Mouse (Mus musculus): ENCODE measurements around the gene Slc22a3. TPM values are rescaled to one million over a fixed set of nuclear protein-coding genes. Genes with fewer than 3 reads are reported as not detected.

Gene Slc22a3
- total RNA-seq, 1 experiment from 2014 or later, result 24.3 TPM

GRCm38 (mm10) chr17:12420886-12421574 is 86.5 kb downstream of the Slc22a3 start:
- no peak for ATAC-seq (replicated peaks in 1 of 2; ENCODE audit: insufficient read depth in 1 of 2, low FRiP score in 2 of 2, low TSS enrichment in 1 of 2, low read depth in 1 of 2, poor library complexity in 2 of 2, severe bottlenecking in 2 of 2)

GRCm38 (mm10) chr17:12419491-12420079 is 87.9 kb downstream of the Slc22a3 start:
- ATAC-seq (replicated peaks in 1 of 2; ENCODE audit: insufficient read depth in 1 of 2, low FRiP score in 2 of 2, low TSS enrichment in 1 of 2, low read depth in 1 of 2, poor library complexity in 2 of 2, severe bottlenecking in 2 of 2), result no peak

- peak; percentile 67 to 78 for ATAC-seq (replicated peaks in 1 of 2; ENCODE audit: insufficient read depth in 1 of 2, low FRiP score in 2 of 2, low TSS enrichment in 1 of 2, low read depth in 1 of 2, poor library complexity in 2 of 2, severe bottlenecking in 2 of 2)
Observed at GRCm38 (mm10) chr17:12416250-12416895, 91.1 kb downstream of the Slc22a3 start.

- no peak for ATAC-seq (replicated peaks in 1 of 2; ENCODE audit: insufficient read depth in 1 of 2, low FRiP score in 2 of 2, low TSS enrichment in 1 of 2, low read depth in 1 of 2, poor library complexity in 2 of 2, severe bottlenecking in 2 of 2)
Observed at GRCm38 (mm10) chr17:12415741-12416140, 91.8 kb downstream of the Slc22a3 start.

GRCm38 (mm10) chr17:12415031-12415735 is 92.3 kb downstream of the Slc22a3 start:
- no peak for ATAC-seq (replicated peaks in 1 of 2; ENCODE audit: insufficient read depth in 1 of 2, low FRiP score in 2 of 2, low TSS enrichment in 1 of 2, low read depth in 1 of 2, poor library complexity in 2 of 2, severe bottlenecking in 2 of 2)

- ATAC-seq (replicated peaks in 1 of 2; ENCODE audit: insufficient read depth in 1 of 2, low FRiP score in 2 of 2, low TSS enrichment in 1 of 2, low read depth in 1 of 2, poor library complexity in 2 of 2, severe bottlenecking in 2 of 2), result no peak
Observed at GRCm38 (mm10) chr17:12412891-12413237, 94.6 kb downstream of the Slc22a3 start.

- ATAC-seq (replicated peaks in 1 of 2; ENCODE audit: insufficient read depth in 1 of 2, low FRiP score in 2 of 2, low TSS enrichment in 1 of 2, low read depth in 1 of 2, poor library complexity in 2 of 2, severe bottlenecking in 2 of 2), result no peak
Observed at GRCm38 (mm10) chr17:12412181-12412890, 95.2 kb downstream of the Slc22a3 start.

GRCm38 (mm10) chr17:12409346-12409944 is 98.1 kb downstream of the Slc22a3 start:
- no peak for ATAC-seq (replicated peaks in 1 of 2; ENCODE audit: insufficient read depth in 1 of 2, low FRiP score in 2 of 2, low TSS enrichment in 1 of 2, low read depth in 1 of 2, poor library complexity in 2 of 2, severe bottlenecking in 2 of 2)

- no peak for ATAC-seq (replicated peaks in 1 of 2; ENCODE audit: insufficient read depth in 1 of 2, low FRiP score in 2 of 2, low TSS enrichment in 1 of 2, low read depth in 1 of 2, poor library complexity in 2 of 2, severe bottlenecking in 2 of 2)
Observed at GRCm38 (mm10) chr17:12403420-12403819, 104.1 kb downstream of the Slc22a3 start.

GRCm38 (mm10) chr17:12396163-12396677 is 111.3 kb downstream of the Slc22a3 start:
- ATAC-seq (replicated peaks in 1 of 2; ENCODE audit: insufficient read depth in 1 of 2, low FRiP score in 2 of 2, low TSS enrichment in 1 of 2, low read depth in 1 of 2, poor library complexity in 2 of 2, severe bottlenecking in 2 of 2), result no peak

GRCm38 (mm10) chr17:12388239-12388638 is 119.3 kb downstream of the Slc22a3 start:
- no peak for ATAC-seq (replicated peaks in 1 of 2; ENCODE audit: insufficient read depth in 1 of 2, low FRiP score in 2 of 2, low TSS enrichment in 1 of 2, low read depth in 1 of 2, poor library complexity in 2 of 2, severe bottlenecking in 2 of 2)

GRCm38 (mm10) chr17:12387781-12388180 is 119.7 kb downstream of the Slc22a3 start:
- ATAC-seq (replicated peaks in 1 of 2; ENCODE audit: insufficient read depth in 1 of 2, low FRiP score in 2 of 2, low TSS enrichment in 1 of 2, low read depth in 1 of 2, poor library complexity in 2 of 2, severe bottlenecking in 2 of 2), result no peak

GRCm38 (mm10) chr17:12385049-12385794 is 122.3 kb downstream of the Slc22a3 start:
- no peak for ATAC-seq (replicated peaks in 1 of 2; ENCODE audit: insufficient read depth in 1 of 2, low FRiP score in 2 of 2, low TSS enrichment in 1 of 2, low read depth in 1 of 2, poor library complexity in 2 of 2, severe bottlenecking in 2 of 2)

GRCm38 (mm10) chr17:12382531-12382930 is 125.0 kb downstream of the Slc22a3 start:
- ATAC-seq (replicated peaks in 1 of 2; ENCODE audit: insufficient read depth in 1 of 2, low FRiP score in 2 of 2, low TSS enrichment in 1 of 2, low read depth in 1 of 2, poor library complexity in 2 of 2, severe bottlenecking in 2 of 2), result no peak

GRCm38 (mm10) chr17:12381579-12381978 is 125.9 kb downstream of the Slc22a3 start:
- ATAC-seq (replicated peaks in 1 of 2; ENCODE audit: insufficient read depth in 1 of 2, low FRiP score in 2 of 2, low TSS enrichment in 1 of 2, low read depth in 1 of 2, poor library complexity in 2 of 2, severe bottlenecking in 2 of 2), result no peak

- ATAC-seq (replicated peaks in 1 of 2; ENCODE audit: insufficient read depth in 1 of 2, low FRiP score in 2 of 2, low TSS enrichment in 1 of 2, low read depth in 1 of 2, poor library complexity in 2 of 2, severe bottlenecking in 2 of 2), result no peak
Observed at GRCm38 (mm10) chr17:12380287-12380686, 127.2 kb downstream of the Slc22a3 start.
